Mouse (Mus musculus): ENCODE results near the gene Agtrap. TPM values are rescaled to one million over a fixed set of nuclear protein-coding genes. Genes with fewer than 3 reads are reported as not detected.

Gene Agtrap
- polyA plus RNA-seq, 1 experiment from 2014 or later, result 9.1 TPM

DNA sequence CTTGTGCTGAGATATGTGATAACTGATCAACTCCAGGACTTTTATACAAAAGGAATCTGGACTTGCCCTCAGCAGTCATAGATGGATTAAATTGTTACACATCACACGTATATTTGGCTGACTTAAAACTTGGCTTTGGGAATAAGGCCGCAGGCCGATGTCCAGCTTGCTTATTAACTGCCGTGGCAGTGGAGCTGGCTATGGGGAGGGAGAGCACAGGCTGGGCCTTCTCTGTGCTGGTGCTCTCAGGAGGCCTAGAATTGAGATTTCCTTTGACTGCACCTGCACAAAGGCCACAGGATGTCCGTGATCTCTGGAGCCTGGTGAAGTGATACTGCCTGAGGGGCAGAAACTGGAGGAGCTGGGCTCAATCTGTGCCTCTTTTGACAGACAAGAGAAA lies 57.3 kb downstream of the Agtrap start:
- Histone ChIP-seq H3K4me1 (ENCODE audit: control insufficient read depth, insufficient read depth, low read length) (no peaks in the 10 kb centered on the region), H3K4me2 (ENCODE audit: low read depth) (no peak overlapping the region), H3K9ac (ENCODE audit: low read length) (no peak overlapping the region), H3K36me3 (ENCODE audit: control insufficient read depth, insufficient read depth, low read length) (peaks cover 3% of the 10 kb centered on the region), H3K27ac (ENCODE audit: low read depth, low read length) (no peak overlapping the region), H3K4me3 (ENCODE audit: low read depth, low read length) (no peak overlapping the region), H3K27me3 (ENCODE audit: control insufficient read depth, insufficient read depth, low read length) (no peaks in the 10 kb centered on the region), H3K9me3 (ENCODE audit: control insufficient read depth, low read length) (no peaks in the 10 kb centered on the region)
- 86% methylated on average over 5 of the region's 5 CpGs for WGBS
- DNase-seq (ENCODE audit: low spot score), result no peak
- no peak for ATAC-seq (ENCODE audit: insufficient read depth, low FRiP score, low TSS enrichment)

GRCm38 (mm10) chr4:148029297-148029696 lies 58.5 kb downstream of the Agtrap start:
- H3K27ac ChIP-seq (ENCODE audit: low read depth, low read length), result no peak overlapping the region
- H3K9me3 ChIP-seq (ENCODE audit: control insufficient read depth, low read length), result no peaks in the 10 kb centered on the region
- DNase-seq (ENCODE audit: low spot score) (no peak), ATAC-seq (ENCODE audit: insufficient read depth, low FRiP score, low TSS enrichment) (no peak)
- H3K4me2 ChIP-seq (ENCODE audit: low read depth), result no peak overlapping the region
- peaks cover 12% of the 10 kb centered on the region for H3K36me3 ChIP-seq (ENCODE audit: control insufficient read depth, insufficient read depth, low read length)
- H3K9ac ChIP-seq (ENCODE audit: low read length), result no peak overlapping the region
- 98% methylated on average over 7 of the region's 7 CpGs for WGBS
- H3K4me3 ChIP-seq (ENCODE audit: low read depth, low read length), result no peak overlapping the region
- H3K4me1 ChIP-seq (ENCODE audit: control insufficient read depth, insufficient read depth, low read length), result no peaks in the 10 kb centered on the region
- no peaks in the 10 kb centered on the region for H3K27me3 ChIP-seq (ENCODE audit: control insufficient read depth, insufficient read depth, low read length)

Other genes with a start within 250 kb of the Agtrap start
- 5.0 and 5.8 TPM in 2 replicates for gene Zfp933, start 239.7 kb downstream of the Agtrap start, polyA plus RNA-seq (2014; fragmentation: Nextera tagmentation; extraction: Ambion mirVana)
- gene Miip, start 219.2 kb downstream of the Agtrap start, polyA plus RNA-seq (2014; fragmentation: Nextera tagmentation; extraction: Ambion mirVana), result 35.1 and 37.2 TPM in 2 replicates
- gene Fv1, start 219.1 kb downstream of the Agtrap start, polyA plus RNA-seq (2014; fragmentation: Nextera tagmentation; extraction: Ambion mirVana), result 12.7 and 15.4 TPM in 2 replicates
- gene Mfn2, start 183.3 kb downstream of the Agtrap start, polyA plus RNA-seq (2014; fragmentation: Nextera tagmentation; extraction: Ambion mirVana), result 47.5 and 50.0 TPM in 2 replicates
- gene Plod1, start 151.3 kb downstream of the Agtrap start, polyA plus RNA-seq (2014; fragmentation: Nextera tagmentation; extraction: Ambion mirVana), result 33.2 and 35.2 TPM in 2 replicates
- 19.7 and 20.6 TPM in 2 replicates for gene 2510039O18Rik, start 147.1 kb downstream of the Agtrap start, polyA plus RNA-seq (2014; fragmentation: Nextera tagmentation; extraction: Ambion mirVana)
- gene Nppb, start 102.2 kb downstream of the Agtrap start, polyA plus RNA-seq (2014; fragmentation: Nextera tagmentation; extraction: Ambion mirVana), result 0.72 and 0.87 TPM in 2 replicates
- 1.2 and 2.9 TPM in 2 replicates for gene Nppa, start 87.3 kb downstream of the Agtrap start, polyA plus RNA-seq (2014; fragmentation: Nextera tagmentation; extraction: Ambion mirVana)
- gene Clcn6, start 49.2 kb downstream of the Agtrap start, polyA plus RNA-seq (2014; fragmentation: Nextera tagmentation; extraction: Ambion mirVana), result 20.9 and 24.2 TPM in 2 replicates
- gene Mthfr, start 49.0 kb downstream of the Agtrap start, polyA plus RNA-seq (2014; fragmentation: Nextera tagmentation; extraction: Ambion mirVana), result 22.0 and 22.7 TPM in 2 replicates
- gene Mad2l2, start 42.4 kb upstream of the Agtrap start, polyA plus RNA-seq (2014; fragmentation: Nextera tagmentation; extraction: Ambion mirVana), result 71.7 and 78.3 TPM in 2 replicates
- gene Draxin, start 42.7 kb upstream of the Agtrap start, polyA plus RNA-seq (2014; fragmentation: Nextera tagmentation; extraction: Ambion mirVana), result 9.8 and 10.5 TPM in 2 replicates
- gene Fbxo6, start 64.1 kb upstream of the Agtrap start, polyA plus RNA-seq (2014; fragmentation: Nextera tagmentation; extraction: Ambion mirVana), result 11.7 and 13.9 TPM in 2 replicates
- 59.6 and 60.8 TPM in 2 replicates for gene Fbxo44, start 72.5 kb upstream of the Agtrap start, polyA plus RNA-seq (2014; fragmentation: Nextera tagmentation; extraction: Ambion mirVana)
- 1.3 and 2.8 TPM in 2 replicates for gene Fbxo2, start 72.6 kb upstream of the Agtrap start, polyA plus RNA-seq (2014; fragmentation: Nextera tagmentation; extraction: Ambion mirVana)
- gene Disp3, start 199.9 kb upstream of the Agtrap start, polyA plus RNA-seq (2014; fragmentation: Nextera tagmentation; extraction: Ambion mirVana), result 13.1 and 14.2 TPM in 2 replicates